Mouse (Mus musculus): Measurements from ENCODE around the gene Myl7. TPM values are rescaled to one million over a fixed set of nuclear protein-coding genes. Genes with fewer than 3 reads are reported as not detected.

Gene Myl7
- polyA plus RNA-seq, 1 experiment from 2014 or later, result not detected

- DNase-seq (ENCODE audit: low read depth, low spot score) (no peak), ATAC-seq (no peak)
- no peak for TF ChIP-seq CTCF (IDR thresholded peaks at IDR 0.05)
- H3K27me3 ChIP-seq, result no peaks in the 10 kb centered on the region
- CTCF ChIA-PET, result interaction anchor here (1.0 to 1.5 kb wide), 3 partner anchors 14 to 36 kb away, joined by 3 to 4 read pairs (median 4); no protein-coding TSS in a partner anchor
- in situ Hi-C loops (cut with MboI; ENCODE audit: low pct_unique_long_range_greater_than_20kb), result loop anchor here (25.0 kb wide), 1 partner anchor 1585 kb away; no protein-coding TSS in a partner anchor
- POLR2A ChIA-PET, result no interaction called here
These were observed 25.9 kb downstream of the Myl7 start for GRCm38 (mm10) chr11:5872707-5873106.

DNA sequence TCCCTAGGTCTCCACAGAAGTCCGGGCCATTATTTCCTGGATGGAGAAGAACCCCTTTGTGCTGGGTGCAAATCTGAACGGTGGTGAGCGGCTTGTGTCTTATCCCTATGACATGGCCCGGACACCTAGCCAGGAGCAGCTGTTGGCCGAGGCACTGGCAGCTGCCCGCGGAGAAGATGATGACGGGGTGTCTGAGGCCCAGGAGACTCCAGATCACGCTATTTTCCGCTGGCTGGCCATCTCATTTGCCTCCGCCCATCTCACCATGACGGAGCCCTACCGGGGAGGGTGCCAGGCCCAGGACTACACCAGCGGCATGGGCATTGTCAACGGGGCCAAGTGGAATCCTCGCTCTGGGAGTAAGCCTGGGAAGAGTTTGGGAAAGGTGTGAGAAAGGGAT lies 28.5 kb downstream of the Myl7 start:
- in situ Hi-C loops (cut with MboI; ENCODE audit: low pct_unique_long_range_greater_than_20kb), result loop anchor here (25.0 kb wide), 1 partner anchor 1583 kb away; no protein-coding TSS in a partner anchor
- no peak for TF ChIP-seq CTCF (IDR thresholded peaks at IDR 0.05)
- ChIA-PET POLR2A (no interaction called here), CTCF (no interaction called here)
- no peaks in the 10 kb centered on the region for H3K27me3 ChIP-seq
- DNase-seq (ENCODE audit: low read depth, low spot score), result no peak
- no peak for ATAC-seq

GRCm38 (mm10) chr11:5869331-5869730 lies 29.3 kb downstream of the Myl7 start:
- TF ChIP-seq CTCF (IDR thresholded peaks at IDR 0.05), result no peak
- ChIA-PET CTCF (no interaction called here), POLR2A (interaction anchor here (1.2 kb wide), 1 partner anchor 9 kb away, joined by 3 read pairs; the partner anchor contains the start of gene Pold2)
- no peak for DNase-seq (ENCODE audit: low read depth, low spot score)
- in situ Hi-C loops (cut with MboI; ENCODE audit: low pct_unique_long_range_greater_than_20kb), result loop anchor here (25.0 kb wide), 1 partner anchor 1582 kb away; no protein-coding TSS in a partner anchor
- H3K27me3 ChIP-seq, result no peaks in the 10 kb centered on the region
- no peak for ATAC-seq

DNA sequence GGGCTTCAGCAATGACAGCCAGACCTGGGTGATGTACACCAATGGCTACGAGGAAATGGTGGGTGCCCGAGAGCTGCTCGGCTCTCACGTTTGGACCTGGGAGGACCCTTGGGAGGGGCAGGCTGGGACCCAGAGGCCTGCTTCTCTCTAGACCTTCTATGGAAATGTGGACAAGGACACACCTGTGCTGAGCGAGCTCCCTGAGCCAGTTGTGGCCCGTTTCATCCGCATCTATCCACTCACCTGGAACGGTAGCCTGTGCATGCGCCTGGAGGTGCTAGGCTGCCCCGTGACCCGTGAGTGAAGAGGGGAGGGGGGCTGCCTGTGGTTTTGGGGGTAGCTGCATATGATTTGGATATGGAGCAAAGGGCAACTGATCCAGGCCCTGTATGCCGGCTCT lies 30.3 kb downstream of the Myl7 start:
- no peak for TF ChIP-seq CTCF (IDR thresholded peaks at IDR 0.05)
- no peaks in the 10 kb centered on the region for H3K27me3 ChIP-seq
- in situ Hi-C loops (cut with MboI; ENCODE audit: low pct_unique_long_range_greater_than_20kb), result loop anchor here (25.0 kb wide), 1 partner anchor 1581 kb away; no protein-coding TSS in a partner anchor
- ChIA-PET CTCF (interaction anchor here (1.3 kb wide), 1 partner anchor 12 kb away, joined by 3 read pairs; no protein-coding TSS in a partner anchor), POLR2A (interaction anchor here (0.7 to 1.2 kb wide), 2 partner anchors 10 to 31 kb away, joined by 3 read pairs; partner anchors contain the start of gene Pold2)
- DNase-seq (ENCODE audit: low read depth, low spot score) (no peak), ATAC-seq (no peak)

GRCm38 (mm10) chr11:5867196-5867595 lies 31.4 kb downstream of the Myl7 start:
- ChIA-PET POLR2A (interaction anchor here (2.1 kb wide), 1 partner anchor 10 kb away, joined by 10 read pairs; the partner anchor contains the start of gene Pold2), CTCF (interaction anchor here (1.3 to 3.0 kb wide), 5 partner anchors 9 to 31 kb away, joined by 3 to 10 read pairs (median 4); no protein-coding TSS in a partner anchor)
- ATAC-seq (no peak), DNase-seq (ENCODE audit: low read depth, low spot score) (no peak)
- in situ Hi-C loops (cut with MboI; ENCODE audit: low pct_unique_long_range_greater_than_20kb), result loop anchor here (25.0 kb wide), 1 partner anchor 1580 kb away; no protein-coding TSS in a partner anchor
- no peaks in the 10 kb centered on the region for H3K27me3 ChIP-seq
- no peak for TF ChIP-seq CTCF (IDR thresholded peaks at IDR 0.05)

- DNase-seq (ENCODE audit: low read depth, low spot score), result peak; percentile 90
- in situ Hi-C loops (cut with MboI; ENCODE audit: low pct_unique_long_range_greater_than_20kb), result loop anchor here (25.0 kb wide), 1 partner anchor 1575 kb away; no protein-coding TSS in a partner anchor
- no peaks in the 10 kb centered on the region for H3K27me3 ChIP-seq
- ChIA-PET POLR2A (interaction anchor here (0.7 to 2.2 kb wide), 4 partner anchors 12 to 27 kb away, joined by 3 to 7 read pairs (median 4); partner anchors contain the start of genes Pold2 and Polm), CTCF (interaction anchor here (1.4 kb wide), 1 partner anchor 17 kb away, joined by 4 read pairs; no protein-coding TSS in a partner anchor)
- no peak for TF ChIP-seq CTCF (IDR thresholded peaks at IDR 0.05)
- peak; percentile 78 for ATAC-seq
These were observed 36.0 kb downstream of the Myl7 start for GRCm38 (mm10) chr11:5862394-5863105.

GRCm38 (mm10) chr11:5861678-5862393 lies 36.7 kb downstream of the Myl7 start, which contains the start of gene Aebp1:
TSS of gene Aebp1 (plus strand) at chr11:5861947.
- CTCF ChIA-PET, result interaction anchor here (1.2 to 1.4 kb wide), 2 partner anchors 16 to 25 kb away, joined by 4 to 6 read pairs; no protein-coding TSS in a partner anchor
- TF ChIP-seq CTCF (IDR thresholded peaks at IDR 0.05), result no peak
- DNase-seq (ENCODE audit: low read depth, low spot score) (no peak), ATAC-seq (no peak)
- in situ Hi-C loops (cut with MboI; ENCODE audit: low pct_unique_long_range_greater_than_20kb), result loop anchor here (25.0 kb wide), 1 partner anchor 1575 kb away; no protein-coding TSS in a partner anchor
- H3K27me3 ChIP-seq, result no peaks in the 10 kb centered on the region
- POLR2A ChIA-PET, result interaction anchor here (1.0 to 2.2 kb wide), 2 partner anchors 12 to 24 kb away, joined by 3 to 7 read pairs; partner anchors contain the start of gene Polm

DNA sequence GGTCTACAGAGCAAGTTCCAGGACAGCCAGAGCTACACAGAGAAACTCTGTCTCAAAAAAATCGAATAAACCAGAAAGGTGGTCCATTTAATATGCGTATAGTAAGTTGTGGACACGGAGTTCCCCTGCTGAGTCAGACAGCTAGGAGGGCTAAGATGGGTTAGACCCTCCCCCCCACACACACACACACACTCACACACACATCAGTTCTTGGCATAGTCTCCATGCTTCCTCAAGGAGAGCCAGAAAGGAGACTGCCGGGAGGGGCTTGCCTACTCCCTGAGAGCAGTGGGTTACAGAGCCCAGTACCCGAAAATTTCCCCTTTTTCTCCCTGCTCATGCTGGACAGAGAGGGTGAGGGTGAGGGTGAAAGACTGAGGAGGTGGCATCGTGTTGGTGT lies 37.9 kb downstream of the Myl7 start:
- ChIA-PET POLR2A (interaction anchor here (0.5 to 1.4 kb wide), 3 partner anchors 24 to 63 kb away, joined by 3 to 5 read pairs (median 4); no protein-coding TSS in a partner anchor), CTCF (interaction anchor here (1.2 to 1.4 kb wide), 2 partner anchors 25 to 26 kb away, joined by 3 to 6 read pairs; no protein-coding TSS in a partner anchor)
- ATAC-seq (no peak), DNase-seq (ENCODE audit: low read depth, low spot score) (no peak)
- in situ Hi-C loops (cut with MboI; ENCODE audit: low pct_unique_long_range_greater_than_20kb), result loop anchor here (25.0 kb wide), 1 partner anchor 1573 kb away; no protein-coding TSS in a partner anchor
- no peaks in the 10 kb centered on the region for H3K27me3 ChIP-seq
- TF ChIP-seq CTCF (IDR thresholded peaks at IDR 0.05), result no peak

DNA sequence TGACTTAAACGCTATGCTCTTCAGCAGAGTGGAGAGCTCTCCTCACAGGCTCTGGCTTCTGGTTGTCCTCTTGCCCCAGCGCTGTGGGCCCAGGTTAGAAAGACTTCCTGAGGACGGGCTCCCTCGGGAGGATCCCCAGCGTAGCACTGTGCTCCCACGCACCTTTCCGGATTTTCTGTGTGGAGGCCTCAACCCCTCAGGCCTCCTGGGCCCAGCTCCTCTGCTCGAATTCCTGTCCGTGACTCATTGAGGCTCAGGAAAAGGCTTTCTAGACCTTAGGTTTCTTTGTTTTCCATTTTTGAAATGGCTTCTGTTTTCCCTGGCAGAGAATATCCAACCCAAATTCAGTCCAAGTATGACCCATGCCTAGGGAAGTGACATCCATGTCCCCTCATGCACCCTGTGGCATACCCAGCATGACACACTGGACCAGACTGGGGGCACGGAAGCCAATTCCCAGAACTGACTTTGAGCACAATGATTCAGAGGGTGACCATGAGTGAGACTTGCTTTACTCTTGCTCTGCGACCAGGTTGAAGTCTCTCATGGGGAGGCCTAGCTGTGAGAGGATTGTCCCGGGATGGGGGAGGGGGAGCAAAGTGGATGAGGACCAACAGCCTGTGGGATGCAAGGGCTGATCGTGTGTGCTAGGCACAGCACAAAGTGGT lies 38.6 kb downstream of the Myl7 start:
- in situ Hi-C loops (cut with MboI; ENCODE audit: low pct_unique_long_range_greater_than_20kb), result loop anchor here (25.0 kb wide), 1 partner anchor 1573 kb away; no protein-coding TSS in a partner anchor
- H3K27me3 ChIP-seq, result no peaks in the 10 kb centered on the region

More for the DNA sequence above, 38.6 kb downstream of the Myl7 start:
- TF ChIP-seq CTCF (IDR thresholded peaks at IDR 0.05), result no peak
- CTCF ChIA-PET, result interaction anchor here (0.9 to 1.4 kb wide), 2 partner anchors 24 to 26 kb away, joined by 3 read pairs; no protein-coding TSS in a partner anchor
- ATAC-seq (no peak), DNase-seq (ENCODE audit: low read depth, low spot score) (no peak)
- POLR2A ChIA-PET, result interaction anchor here (0.5 to 1.4 kb wide), 4 partner anchors 19 to 64 kb away, joined by 3 to 5 read pairs (median 4); no protein-coding TSS in a partner anchor

Measured in Patski (cell line).